Comparison of ENCODE assay signal across 20 mouse cellular contexts in the genomic region with DNA sequence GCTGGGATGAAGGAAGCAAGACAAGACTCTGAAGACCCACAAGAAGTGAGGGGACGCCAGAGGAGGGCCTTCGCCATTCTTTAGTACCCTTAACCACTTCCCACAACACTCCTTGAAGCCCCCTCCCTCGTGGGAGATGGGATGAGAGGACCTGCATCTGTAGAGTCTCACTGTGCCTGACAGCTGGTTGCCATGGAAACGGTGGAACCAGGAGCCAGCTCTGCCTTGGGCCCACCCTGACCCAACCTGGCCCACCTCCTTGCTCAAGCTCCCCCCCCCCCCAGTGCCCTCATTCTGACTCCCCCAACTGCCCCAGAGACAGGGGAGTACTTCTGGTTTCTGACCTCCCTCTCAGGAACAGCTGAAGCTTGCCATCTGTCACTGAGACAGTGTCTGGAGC. TPM values are rescaled to one million over a fixed set of nuclear protein-coding genes. Genes with fewer than 3 reads are reported as not detected.
DNase-seq lines count a peak whose midpoint lies in the region; ATAC-seq lines count a peak whose summit lies in the region.
"Had no signal": no experiment of that assay in that cellular context is flagged by ENCODE, and none has a peak within 500 bp of the region (broad histone marks: within the 10 kb centered on the region; RNA-seq: fewer than 3 reads in every experiment).

No protein-coding gene starts in this region.

- WGBS in heart, embryonic 10.5 days = 23% methylated on average over 4 of the region's 4 CpGs
- 22% methylated on average over 4 of the region's 4 CpGs for WGBS in kidney, embryonic 15.5 days

- ATAC-seq in kidney, embryonic 15.5 days (replicated peaks; ENCODE audit: low FRiP score) = peak; percentile 14; the same call in 1 of the 2 replicates

- no peaks in the 10 kb centered on the region for H3K27me3 ChIP-seq in heart, embryonic 10.5 days (ENCODE audit: insufficient read depth, poor library complexity, severe bottlenecking)
- H3K27me3 ChIP-seq in kidney, embryonic 15.5 days = no peaks in the 10 kb centered on the region
- H3K27me3 ChIP-seq: forebrain, embryonic 12.5 days; limb, embryonic 13.5 days; liver, embryonic 15.5 days had no signal

- H3K9ac ChIP-seq in kidney, embryonic 15.5 days = no peak overlapping the region
- H3K9ac ChIP-seq: forebrain, embryonic 12.5 days; hindbrain, embryonic 14.5 days; limb, embryonic 13.5 days; liver, embryonic 15.5 days had no signal

- no peak overlapping the region for H3K4me3 ChIP-seq in heart, embryonic 10.5 days
- H3K4me3 ChIP-seq in kidney, embryonic 15.5 days (replicated peaks) = no peak overlapping the region
- H3K4me3 ChIP-seq: forebrain, embryonic 12.5 days; left cerebral cortex, adult 2 months; limb, embryonic 13.5 days; liver, embryonic 15.5 days had no signal

- H3K36me3 ChIP-seq in heart, embryonic 10.5 days = peaks cover 33% of the 10 kb centered on the region
- H3K36me3 ChIP-seq in kidney, embryonic 15.5 days = no peaks in the 10 kb centered on the region
- H3K36me3 ChIP-seq: forebrain, embryonic 12.5 days; limb, embryonic 13.5 days; liver, embryonic 15.5 days had no signal

- intact Hi-C loops in heart, postnatal 14 days (cut with DNase I) = no loop called here

- H3K4me1 ChIP-seq in heart, embryonic 10.5 days = peaks cover 52% of the 10 kb centered on the region
- H3K4me1 ChIP-seq in kidney, embryonic 15.5 days = peaks cover 41% of the 10 kb centered on the region

- no peak overlapping the region for H3K4me2 ChIP-seq in kidney, embryonic 15.5 days
- H3K4me2 ChIP-seq: forebrain, embryonic 12.5 days; hindbrain, embryonic 14.5 days; limb, embryonic 13.5 days; liver, embryonic 15.5 days had no signal

- peak overlapping the region; percentile 63; the same call in 1 of the 2 replicates for H3K27ac ChIP-seq in heart, embryonic 10.5 days
- H3K27ac ChIP-seq in kidney, embryonic 15.5 days = no peak overlapping the region
- H3K27ac ChIP-seq: forebrain, embryonic 12.5 days; hindbrain, embryonic 14.5 days; left cerebral cortex, adult 2 months; limb, embryonic 13.5 days; liver, embryonic 15.5 days had no signal

- H3K9me3 ChIP-seq in heart, embryonic 10.5 days = no peaks in the 10 kb centered on the region
- H3K9me3 ChIP-seq in kidney, embryonic 15.5 days (replicated peaks) = no peaks in the 10 kb centered on the region
- H3K9me3 ChIP-seq: forebrain, embryonic 12.5 days; limb, embryonic 13.5 days; liver, embryonic 15.5 days had no signal

- DNase-seq in heart, embryonic 10.5 days (ENCODE audit: low spot score) = peak; percentile 85
- no peak for DNase-seq in heart, postnatal 14 days
- no peak for DNase-seq in kidney, postnatal 10 days
- peak; percentile 44 for DNase-seq in retina, postnatal 1 day
- no peak for DNase-seq in retina, embryonic 14.5 days (ENCODE audit: low spot score)
- DNase-seq in natural killer cell, adult 2 months (ENCODE audit: low spot score in 2 of 2) = no peak
- DNase-seq in urinary bladder, postnatal 14 days (ENCODE audit: low spot score) = no peak
- DNase-seq: adrenal gland, postnatal 10 days; cerebellum, adult 2 months; kidney, adult 9 months; lung, postnatal 10 days; thymus, postnatal 4 days had no signal

RNA-seq across cellular contexts. Expression of a gene that starts 17.6 kb away (rescaled TPM):
- 96.5 and 128 TPM in 2 replicates for polyA plus RNA-seq in heart, embryonic 10.5 days (2016; fragmentation: Nextera tagmentation; extraction: Ambion mirVana)
- total RNA-seq in heart, postnatal 14 days (2021) = 1 to 10 TPM; 5.4 to 8.1 TPM
- polyA plus RNA-seq in kidney, embryonic 15.5 days (2015; fragmentation: Nextera tagmentation; extraction: Ambion mirVana) = 109 and 111 TPM in 2 replicates

RNA-seq across cellular contexts. Expression of a gene that starts 17.8 kb away (rescaled TPM):
- polyA plus RNA-seq in heart, embryonic 10.5 days (2016; fragmentation: Nextera tagmentation; extraction: Ambion mirVana) = 384 and 400 TPM in 2 replicates
- 100 to 1,000 TPM; 149 to 153 TPM for total RNA-seq in heart, postnatal 14 days (2021)
- 477 and 511 TPM in 2 replicates for polyA plus RNA-seq in kidney, embryonic 15.5 days (2015; fragmentation: Nextera tagmentation; extraction: Ambion mirVana)

RNA-seq across cellular contexts. Expression of a gene that starts 19.0 kb away (rescaled TPM):
- polyA plus RNA-seq in heart, embryonic 10.5 days (2016; fragmentation: Nextera tagmentation; extraction: Ambion mirVana) = 17.4 and 30.6 TPM in 2 replicates
- total RNA-seq in heart, postnatal 14 days (2021) = 1 to 10 TPM; 7.6 to 7.7 TPM
- 3.3 and 4.2 TPM in 2 replicates for polyA plus RNA-seq in kidney, embryonic 15.5 days (2015; fragmentation: Nextera tagmentation; extraction: Ambion mirVana)
- total RNA-seq: granulocyte monocyte progenitor cell, adult 5-6 weeks; neutrophil, adult 5-6 weeks had no signal

RNA-seq across cellular contexts. Expression of a gene that starts 38.9 kb away (rescaled TPM):
- polyA plus RNA-seq in heart, embryonic 10.5 days (2016; fragmentation: Nextera tagmentation; extraction: Ambion mirVana) = 76.6 and 89.6 TPM in 2 replicates
- 10 to 100 TPM; 23.4 to 23.5 TPM for total RNA-seq in heart, postnatal 14 days (2021)
- 95.3 and 108 TPM in 2 replicates for polyA plus RNA-seq in kidney, embryonic 15.5 days (2015; fragmentation: Nextera tagmentation; extraction: Ambion mirVana)

Comparison
In these comparisons a context has a peak if more than half of its experiments do, and no peak if none do; other contexts are left out.
1. DNase-seq: peak in heart, embryonic 10.5 days (single experiment) and retina, postnatal 1 day (single experiment); none in heart, postnatal 14 days (0 of 2), kidney, postnatal 10 days (single experiment), retina, embryonic 14.5 days (single experiment), natural killer cell, adult 2 months (0 of 2) and urinary bladder, postnatal 14 days (single experiment).